Mouse (Mus musculus): ENCODE measurements around the gene Samhd1. TPM values are rescaled to one million over a fixed set of nuclear protein-coding genes. Genes with fewer than 3 reads are reported as not detected.

Samhd1 gene
- polyA plus RNA-seq, 1 experiment from 2014 or later: 32.7 TPM

- no peak overlapping the region for H3K27ac ChIP-seq (ENCODE audit: low read depth, low read length)
- H3K4me2 ChIP-seq (replicated peaks; ENCODE audit: low read depth, low read length): no peak overlapping the region
- no peak for ATAC-seq (ENCODE audit: low FRiP score, low TSS enrichment)
- no peaks in the 10 kb centered on the region for H3K36me3 ChIP-seq (ENCODE audit: control insufficient read depth, insufficient read depth, low read length)
- H3K9ac ChIP-seq (ENCODE audit: low read depth, low read length): no peak overlapping the region
- no peaks in the 10 kb centered on the region; the same call in 1 of the 2 replicates for H3K4me1 ChIP-seq (ENCODE audit: control insufficient read depth, insufficient read depth, low read length)
- no peak overlapping the region for H3K4me3 ChIP-seq (ENCODE audit: low read length)
- 94% methylated on average over 5 of the region's 5 CpGs for WGBS
- H3K9me3 ChIP-seq (ENCODE audit: control insufficient read depth, low read length): 0 out of 2 replicates have a peak, but pooled peaks cover 3% of the 10 kb centered on the region
- H3K27me3 ChIP-seq (ENCODE audit: control insufficient read depth, insufficient read depth, low read length): no peaks in the 10 kb centered on the region
Measured at GRCm38 (mm10) chr2:157139251-157139802, 4.3 kb upstream of the Samhd1 start.

DNA sequence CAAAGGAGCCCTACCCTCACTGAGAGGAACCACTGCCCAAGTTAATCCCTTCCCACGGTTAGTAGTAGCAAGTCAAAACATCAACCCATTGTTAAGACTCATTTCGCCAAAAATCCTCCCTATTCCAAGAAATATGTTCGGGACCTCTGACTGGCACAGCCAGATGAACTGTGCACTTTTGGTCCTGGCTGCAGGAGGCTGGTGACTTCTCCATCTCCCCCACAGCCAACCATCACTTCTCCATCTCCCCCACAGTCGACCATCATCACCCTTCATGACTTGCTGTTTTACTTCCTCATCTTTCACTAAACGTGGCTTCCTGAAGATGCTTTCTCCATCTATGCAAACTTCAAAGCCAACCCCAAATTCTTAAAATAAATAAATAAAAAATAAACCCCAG, 3.7 kb upstream of the Samhd1 start:
- 0 out of 2 replicates have a peak, but pooled peaks cover 3% of the 10 kb centered on the region for H3K9me3 ChIP-seq (ENCODE audit: control insufficient read depth, low read length)
- 76% methylated on average over 5 of the region's 5 CpGs for WGBS
- H3K27me3 ChIP-seq (ENCODE audit: control insufficient read depth, insufficient read depth, low read length): no peaks in the 10 kb centered on the region
- ATAC-seq (ENCODE audit: low FRiP score, low TSS enrichment): no peak
- H3K36me3 ChIP-seq (ENCODE audit: control insufficient read depth, insufficient read depth, low read length): no peaks in the 10 kb centered on the region
- no peak overlapping the region for H3K27ac ChIP-seq (ENCODE audit: low read depth, low read length)
- H3K4me3 ChIP-seq (ENCODE audit: low read length): no peak overlapping the region
- no peaks in the 10 kb centered on the region; the same call in 1 of the 2 replicates for H3K4me1 ChIP-seq (ENCODE audit: control insufficient read depth, insufficient read depth, low read length)
- H3K4me2 ChIP-seq (replicated peaks; ENCODE audit: low read depth, low read length): no peak overlapping the region
- H3K9ac ChIP-seq (ENCODE audit: low read depth, low read length): no peak overlapping the region

- Histone ChIP-seq H3K4me3 (ENCODE audit: low read length) (no peak overlapping the region), H3K27me3 (ENCODE audit: control insufficient read depth, insufficient read depth, low read length) (no peaks in the 10 kb centered on the region), H3K27ac (ENCODE audit: low read depth, low read length) (no peak overlapping the region), H3K9ac (ENCODE audit: low read depth, low read length) (no peak overlapping the region), H3K4me1 (ENCODE audit: control insufficient read depth, insufficient read depth, low read length) (no peaks in the 10 kb centered on the region; the same call in none of the 2 replicates), H3K4me2 (replicated peaks; ENCODE audit: low read depth, low read length) (no peak overlapping the region), H3K36me3 (ENCODE audit: control insufficient read depth, insufficient read depth, low read length) (no peaks in the 10 kb centered on the region), H3K9me3 (ENCODE audit: control insufficient read depth, low read length) (0 out of 2 replicates have a peak, but pooled peaks cover 3% of the 10 kb centered on the region)
- 78% methylated on average over 9 of the region's 9 CpGs for WGBS
- no peak for ATAC-seq (ENCODE audit: low FRiP score, low TSS enrichment)
Measured at GRCm38 (mm10) chr2:157137959-157138731, 3.1 kb upstream of the Samhd1 start.

DNA sequence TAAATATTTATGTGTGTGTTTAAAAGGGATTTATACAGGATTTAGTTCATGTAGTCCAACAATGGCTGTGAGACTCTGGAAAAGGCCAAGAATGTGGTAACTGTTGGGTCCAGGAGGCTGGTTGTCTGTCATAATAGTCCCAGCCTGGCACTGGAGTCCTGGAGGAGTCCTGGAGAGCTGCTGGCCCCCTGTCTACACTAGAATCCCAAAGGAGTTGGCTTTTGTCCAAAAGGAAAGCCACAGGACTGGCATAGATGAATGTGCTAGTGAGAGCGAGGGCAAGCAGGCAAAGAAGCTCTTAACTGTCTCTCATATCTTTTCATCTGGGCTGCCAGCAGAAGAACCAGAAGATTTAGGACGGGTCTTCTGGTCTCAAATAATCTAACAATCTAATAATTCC, 1.6 kb upstream of the Samhd1 start:
- H3K4me3 ChIP-seq (ENCODE audit: low read length): no peak overlapping the region
- H3K36me3 ChIP-seq (ENCODE audit: control insufficient read depth, insufficient read depth, low read length): no peaks in the 10 kb centered on the region
- H3K9me3 ChIP-seq (ENCODE audit: control insufficient read depth, low read length): 0 out of 2 replicates have a peak, but pooled peaks cover 3% of the 10 kb centered on the region
- H3K27ac ChIP-seq (ENCODE audit: low read depth, low read length): no peak overlapping the region
- no peaks in the 10 kb centered on the region for H3K27me3 ChIP-seq (ENCODE audit: control insufficient read depth, insufficient read depth, low read length)
- H3K4me2 ChIP-seq (replicated peaks; ENCODE audit: low read depth, low read length): no peak overlapping the region
- no peak overlapping the region for H3K9ac ChIP-seq (ENCODE audit: low read depth, low read length)
- ATAC-seq (ENCODE audit: low FRiP score, low TSS enrichment): no peak
- 92% methylated on average over 2 of the region's 2 CpGs for WGBS
- H3K4me1 ChIP-seq (ENCODE audit: control insufficient read depth, insufficient read depth, low read length): no peaks in the 10 kb centered on the region; the same call in none of the 2 replicates

DNA sequence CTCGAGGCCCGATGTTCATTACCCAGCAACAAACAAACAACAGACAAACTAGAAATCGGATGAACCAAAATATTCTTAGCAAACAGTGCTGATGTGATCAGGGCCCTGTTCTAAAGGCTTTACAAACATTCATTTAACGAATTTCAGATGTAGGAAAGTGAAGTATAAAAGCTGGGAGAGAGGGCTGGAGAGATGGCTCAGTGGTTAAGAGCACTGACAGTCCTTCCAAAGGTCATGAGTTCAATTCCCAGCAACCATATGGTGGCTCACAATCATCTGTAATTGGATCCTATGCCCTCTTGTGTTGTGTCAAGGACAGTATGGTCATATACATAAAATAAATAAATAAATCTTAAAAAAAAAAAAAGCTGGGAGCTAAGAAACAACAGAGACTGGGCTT, 1.1 kb upstream of the Samhd1 start:
- WGBS: 95% methylated on average over 4 of the region's 4 CpGs
- Histone ChIP-seq H3K4me3 (ENCODE audit: low read length) (no peak overlapping the region), H3K27me3 (ENCODE audit: control insufficient read depth, insufficient read depth, low read length) (no peaks in the 10 kb centered on the region), H3K4me2 (replicated peaks; ENCODE audit: low read depth, low read length) (no peak overlapping the region), H3K9me3 (ENCODE audit: control insufficient read depth, low read length) (0 out of 2 replicates have a peak, but pooled peaks cover 3% of the 10 kb centered on the region), H3K9ac (ENCODE audit: low read depth, low read length) (no peak overlapping the region), H3K36me3 (ENCODE audit: control insufficient read depth, insufficient read depth, low read length) (no peaks in the 10 kb centered on the region), H3K27ac (ENCODE audit: low read depth, low read length) (no peak overlapping the region), H3K4me1 (ENCODE audit: control insufficient read depth, insufficient read depth, low read length) (no peaks in the 10 kb centered on the region; the same call in none of the 2 replicates)
- no peak for ATAC-seq (ENCODE audit: low FRiP score, low TSS enrichment)

- H3K36me3 ChIP-seq (ENCODE audit: control insufficient read depth, insufficient read depth, low read length): no peaks in the 10 kb centered on the region
- ATAC-seq (ENCODE audit: low FRiP score, low TSS enrichment): 0 out of 2 replicates have a peak, but pooled peaks have one; percentile 20
- H3K4me3 ChIP-seq (ENCODE audit: low read length): peak overlapping the region; percentile 79
- no peaks in the 10 kb centered on the region; the same call in none of the 2 replicates for H3K4me1 ChIP-seq (ENCODE audit: control insufficient read depth, insufficient read depth, low read length)
- H3K4me2 ChIP-seq (replicated peaks; ENCODE audit: low read depth, low read length): peak overlapping the region; percentile 82
- no peaks in the 10 kb centered on the region for H3K27me3 ChIP-seq (ENCODE audit: control insufficient read depth, insufficient read depth, low read length)
- 0 out of 2 replicates have a peak, but pooled peaks cover 3% of the 10 kb centered on the region for H3K9me3 ChIP-seq (ENCODE audit: control insufficient read depth, low read length)
- peak overlapping the region; percentile 64 for H3K27ac ChIP-seq (ENCODE audit: low read depth, low read length)
- WGBS: 73% methylated on average over 10 of the region's 10 CpGs
- peak overlapping the region; percentile 78; the same call in 1 of the 2 replicates for H3K9ac ChIP-seq (ENCODE audit: low read depth, low read length)
Measured at GRCm38 (mm10) chr2:157135529-157136120, 560 bp upstream of the Samhd1 start.

DNA sequence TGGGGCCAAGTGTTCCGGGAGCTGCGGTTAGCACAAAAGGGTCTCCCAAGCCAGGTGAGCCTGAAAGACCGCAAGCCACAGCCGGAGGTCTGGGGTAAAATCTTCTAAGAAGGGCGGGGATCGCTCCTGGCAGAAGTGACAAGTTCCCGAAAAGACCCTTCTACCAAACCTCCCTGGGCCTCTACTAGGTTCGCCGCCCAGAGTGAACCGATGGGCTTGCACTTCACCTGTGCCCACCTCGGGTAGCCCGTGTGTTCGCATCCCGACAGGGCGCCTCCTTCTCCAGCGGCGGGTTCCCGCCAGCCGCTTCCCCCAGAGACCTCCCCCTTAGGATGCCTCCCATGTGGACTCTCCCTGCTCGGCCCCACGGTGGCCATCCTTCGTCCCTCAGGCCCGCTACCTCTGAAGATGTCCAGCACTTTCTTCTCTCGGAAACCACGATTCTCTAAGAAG, 560 bp downstream of the Samhd1 start:
- peak overlapping the region; percentile 78 for H3K9ac ChIP-seq (ENCODE audit: low read depth, low read length)
- peak overlapping the region; percentile 82 for H3K4me2 ChIP-seq (replicated peaks; ENCODE audit: low read depth, low read length)
- H3K4me3 ChIP-seq (ENCODE audit: low read length): peak overlapping the region; percentile 79

DNA sequence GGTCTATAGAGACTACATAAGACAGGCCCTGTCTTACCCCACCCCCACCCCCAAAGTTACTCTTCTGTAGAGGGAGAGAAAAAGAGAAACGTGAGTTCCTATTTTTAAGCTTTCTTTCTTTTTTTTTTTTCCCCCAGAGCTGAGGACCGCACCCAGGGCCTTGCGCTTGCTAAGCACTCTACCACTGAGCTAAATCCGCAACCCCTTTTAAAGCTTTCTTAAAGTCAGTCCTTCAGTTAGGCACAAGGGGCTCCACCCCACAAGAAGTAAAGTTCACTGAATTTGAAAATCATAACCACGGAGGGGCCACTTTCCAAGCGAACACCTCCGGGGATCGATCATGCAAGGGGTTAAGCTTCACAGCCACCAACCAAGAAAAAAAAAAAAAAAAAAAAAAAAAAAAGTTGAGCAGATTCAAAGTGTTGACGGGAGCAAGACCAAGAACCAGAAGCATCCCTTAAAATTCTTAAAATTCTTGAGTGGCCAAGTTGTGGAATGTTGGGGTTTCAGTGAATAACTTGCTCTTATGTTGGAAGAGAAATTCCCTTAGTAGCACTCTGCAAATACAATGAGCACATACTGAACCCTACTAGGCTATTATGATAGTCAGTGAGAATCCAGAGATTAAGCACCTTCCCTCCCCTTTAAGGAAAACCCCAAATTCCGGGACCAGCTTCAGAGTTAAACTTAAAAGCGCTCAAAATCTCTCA, 1.1 kb downstream of the Samhd1 start:
- H3K9ac ChIP-seq (ENCODE audit: low read depth, low read length): peak overlapping the region; percentile 78
- H3K36me3 ChIP-seq (ENCODE audit: control insufficient read depth, insufficient read depth, low read length): peaks cover 1% of the 10 kb centered on the region; the same call in 1 of the 2 replicates
- no peaks in the 10 kb centered on the region for H3K9me3 ChIP-seq (ENCODE audit: control insufficient read depth, low read length)
- H3K4me2 ChIP-seq (replicated peaks; ENCODE audit: low read depth, low read length): peak overlapping the region; percentile 82
- WGBS: 24% methylated on average over 11 of the region's 11 CpGs
- no peaks in the 10 kb centered on the region for H3K27me3 ChIP-seq (ENCODE audit: control insufficient read depth, insufficient read depth, low read length)
- no peaks in the 10 kb centered on the region; the same call in none of the 2 replicates for H3K4me1 ChIP-seq (ENCODE audit: control insufficient read depth, insufficient read depth, low read length)
- H3K4me3 ChIP-seq (ENCODE audit: low read length): peak overlapping the region; percentile 79
- no peak for ATAC-seq (ENCODE audit: low FRiP score, low TSS enrichment)
- H3K27ac ChIP-seq (ENCODE audit: low read depth, low read length): no peak overlapping the region

More for the DNA sequence above, 560 bp downstream of the Samhd1 start:
- ATAC-seq (ENCODE audit: low FRiP score, low TSS enrichment): peak; percentile 72
- peak overlapping the region; percentile 43; the same call in 1 of the 2 replicates for H3K27ac ChIP-seq (ENCODE audit: low read depth, low read length)
- no peaks in the 10 kb centered on the region; the same call in none of the 2 replicates for H3K4me1 ChIP-seq (ENCODE audit: control insufficient read depth, insufficient read depth, low read length)
- under 1% methylated on average over 25 of the region's 25 CpGs for WGBS
- no peaks in the 10 kb centered on the region for H3K9me3 ChIP-seq (ENCODE audit: control insufficient read depth, low read length)
- no peaks in the 10 kb centered on the region for H3K27me3 ChIP-seq (ENCODE audit: control insufficient read depth, insufficient read depth, low read length)
- H3K36me3 ChIP-seq (ENCODE audit: control insufficient read depth, insufficient read depth, low read length): no peaks in the 10 kb centered on the region

Data from kidney, embryonic 14.5 days (tissue).